Mouse (Mus musculus) heart, adult 9 months (tissue): ENCODE results near the gene Fnbp1.

Source experiments
- DNase-seq, 2 experiments: peaks; one replicate each; pipeline ENCODE4 v3.0.0; 2022; ENCODE audit warnings: low spot score in 2 of 2

The Fnbp1 gene

GRCm38 (mm10) chr2:31096119-31096518 is 45.7 kb downstream of the Fnbp1 start:
- no peak for DNase-seq

GRCm38 (mm10) chr2:31094565-31094964 is 47.2 kb downstream of the Fnbp1 start:
- no peak for DNase-seq

GRCm38 (mm10) chr2:31092939-31093338 is 48.9 kb downstream of the Fnbp1 start:
- DNase-seq: no peak

GRCm38 (mm10) chr2:31091182-31091581 is 50.6 kb downstream of the Fnbp1 start:
- DNase-seq: no peak

DNA sequence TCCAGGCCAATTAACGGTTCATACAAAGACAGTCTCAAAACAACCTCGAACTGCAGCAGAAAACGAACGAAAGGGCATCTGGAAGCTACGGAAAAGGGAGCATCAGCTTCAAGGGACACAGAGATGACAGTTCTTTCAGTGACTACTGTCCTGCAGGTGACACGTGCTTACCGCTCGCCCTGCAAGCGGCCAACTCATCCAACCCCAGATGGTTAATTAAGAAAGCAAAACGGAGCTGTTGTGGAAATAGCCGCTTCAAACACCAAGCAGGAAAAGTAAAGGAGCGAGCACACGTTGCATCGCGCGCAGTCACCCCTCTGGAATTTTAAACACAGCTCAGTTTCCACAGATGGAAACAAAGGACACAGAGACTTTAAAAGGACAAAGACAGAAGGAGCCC is 52.2 kb downstream of the Fnbp1 start:
- no peak for DNase-seq

DNA sequence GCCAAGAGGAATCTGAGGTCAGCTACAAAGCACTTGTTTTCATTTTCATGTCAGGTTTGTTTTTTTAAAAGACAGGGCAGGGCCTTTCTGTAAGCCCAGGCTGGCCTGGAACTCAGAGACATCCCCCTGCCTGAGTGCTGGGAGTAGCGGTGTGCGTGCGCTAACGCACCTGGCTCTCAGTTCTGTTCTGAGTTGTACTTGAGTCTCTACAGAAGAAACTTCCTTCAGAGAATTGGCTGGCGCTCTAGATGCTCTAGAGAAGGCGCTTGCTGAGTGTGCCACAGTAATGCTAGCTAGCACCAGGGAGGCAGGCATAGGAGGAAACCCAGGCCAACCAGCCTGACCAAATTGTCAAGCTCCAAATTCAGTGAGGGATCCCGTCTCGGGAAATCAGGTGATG is 52.9 kb downstream of the Fnbp1 start:
- DNase-seq: no peak

GRCm38 (mm10) chr2:31087663-31088661 is 53.8 kb downstream of the Fnbp1 start:
- DNase-seq: peak; percentile 57 to 67

DNA sequence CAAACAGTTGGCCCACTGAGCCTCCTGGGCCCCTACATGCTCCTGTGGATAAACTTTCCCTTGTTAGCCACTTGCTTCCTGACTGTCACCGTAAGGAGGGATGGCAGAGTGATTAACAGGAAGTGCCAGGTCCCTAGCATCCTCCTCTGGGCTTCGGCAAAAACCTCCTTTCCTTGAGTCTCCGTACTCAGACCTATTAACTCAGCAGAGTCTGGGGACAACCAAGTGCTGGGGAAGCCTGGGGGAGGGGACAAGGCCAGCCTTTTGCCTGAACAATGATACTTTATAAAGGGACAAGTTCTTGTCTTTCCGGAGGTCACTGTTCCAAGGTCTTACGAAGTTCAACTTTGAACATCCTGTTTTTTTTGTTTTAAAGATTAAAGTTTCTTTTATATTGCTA is 54.7 kb downstream of the Fnbp1 start:
- DNase-seq: no peak

- no peak for DNase-seq
Measured at GRCm38 (mm10) chr2:31086543-31086942, 55.3 kb downstream of the Fnbp1 start.

DNA sequence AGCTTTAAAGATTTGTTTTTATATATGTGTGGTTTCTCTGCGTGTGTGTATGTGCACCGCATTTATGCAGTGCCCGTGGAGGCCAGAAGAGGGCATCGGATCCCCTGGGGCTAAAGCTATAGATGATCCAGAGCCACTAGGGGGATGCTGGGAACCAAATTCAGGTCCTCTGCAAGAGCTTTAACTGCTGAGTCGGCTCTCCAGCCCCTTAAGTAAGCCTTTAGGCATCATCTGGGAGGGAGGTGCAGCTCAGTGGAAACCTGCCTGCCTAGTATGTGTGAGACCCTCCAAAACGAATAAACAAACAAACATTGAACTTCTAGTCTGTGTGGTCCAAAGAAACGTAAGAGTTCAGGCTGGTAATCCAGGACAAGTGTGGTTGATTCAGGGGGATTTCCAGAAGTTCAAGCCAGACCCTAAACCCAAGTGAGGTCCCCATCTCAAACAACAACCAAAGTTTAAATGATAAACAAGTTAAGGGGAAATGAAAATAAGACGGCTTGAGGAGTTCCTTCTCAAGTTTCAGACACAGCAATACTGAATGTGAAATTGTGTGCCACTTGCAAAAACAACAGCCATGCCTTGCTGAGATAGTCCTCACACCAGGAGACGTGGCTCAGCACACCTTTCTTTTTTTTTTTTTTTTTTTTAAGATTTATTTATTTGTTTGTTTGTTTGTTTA is 57.5 kb downstream of the Fnbp1 start:
- DNase-seq: no peak

DNA sequence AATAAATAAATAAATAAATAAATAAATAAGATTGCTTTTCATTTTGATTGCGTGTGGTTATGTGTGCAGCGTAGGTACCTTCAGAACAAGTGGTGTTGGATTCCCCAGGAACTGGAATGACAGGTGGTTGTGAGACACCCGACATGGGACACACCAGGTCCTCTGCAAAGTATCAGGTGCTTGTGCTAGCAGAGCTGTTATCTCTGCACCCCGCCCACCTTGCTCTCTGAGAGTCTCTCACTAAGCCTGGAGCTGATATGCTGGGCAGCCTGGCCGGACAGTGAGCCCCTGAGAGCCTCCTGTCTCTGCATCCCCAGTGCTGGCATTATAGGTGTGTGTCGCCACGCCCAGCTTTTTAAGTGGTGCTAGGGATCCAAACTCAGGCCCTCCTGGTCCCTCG is 58.4 kb downstream of the Fnbp1 start:
- no peak for DNase-seq

- peak in 1 of 2 experiments; percentile 42 for DNase-seq
Measured at GRCm38 (mm10) chr2:31082639-31083038, 59.2 kb downstream of the Fnbp1 start.

DNA sequence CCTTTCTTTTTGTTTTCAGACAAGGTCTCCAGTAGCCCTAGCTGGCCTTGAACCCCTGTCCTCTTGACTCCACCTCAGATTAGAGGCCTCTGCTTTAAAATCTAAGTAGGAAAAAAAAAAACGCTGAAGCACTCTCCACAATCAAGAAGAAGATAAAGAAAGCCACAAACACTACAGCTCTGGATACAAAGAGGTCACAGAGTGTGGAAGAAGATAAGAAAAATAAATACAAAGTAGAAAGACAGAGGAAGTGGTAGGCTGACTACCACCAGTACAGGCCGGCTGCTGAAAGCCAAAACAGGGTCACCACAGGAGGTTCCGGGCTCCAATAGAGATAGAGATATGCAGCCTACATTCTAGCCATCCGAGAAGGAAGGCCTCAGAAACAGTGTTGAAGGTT is 60.5 kb downstream of the Fnbp1 start:
- DNase-seq: no peak

DNA sequence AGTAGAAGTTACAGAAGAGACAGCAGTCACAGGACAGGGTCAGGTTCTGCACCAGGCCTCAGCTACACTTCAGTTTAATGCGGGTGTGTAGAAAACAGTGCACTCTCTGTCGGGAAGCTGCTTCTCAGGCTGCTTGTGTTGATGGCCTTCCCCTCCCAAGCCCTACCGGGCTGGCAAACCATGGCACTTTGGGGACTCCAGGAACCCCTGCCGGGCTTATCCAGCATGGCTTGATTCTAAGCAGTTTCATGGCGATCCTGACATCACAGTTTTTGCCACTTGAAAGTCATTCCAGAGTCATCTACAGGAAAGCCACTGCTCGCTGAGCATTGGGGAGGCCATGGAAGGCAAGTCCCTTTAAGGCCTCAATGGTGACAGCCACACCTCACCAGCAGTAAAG is 62.7 kb downstream of the Fnbp1 start:
- DNase-seq: no peak

DNA sequence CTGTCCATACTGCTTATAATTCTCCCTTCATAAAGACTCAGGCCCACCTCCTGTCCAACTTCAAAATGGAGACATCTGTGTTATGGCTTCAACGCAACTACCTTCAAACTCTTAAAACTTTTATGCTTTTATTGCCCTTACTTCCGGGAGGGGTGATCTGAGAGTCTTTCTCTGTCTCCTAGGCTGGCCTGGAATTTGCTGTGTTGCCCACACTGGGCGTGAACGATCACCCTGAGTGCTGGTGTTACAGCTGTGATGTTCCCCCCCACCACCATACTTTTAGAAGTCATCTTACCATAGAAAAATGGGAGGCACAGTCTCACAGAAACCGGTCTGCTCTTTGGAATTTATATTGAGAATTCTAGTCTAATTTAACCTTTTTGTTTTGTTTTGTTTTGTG is 64.2 kb downstream of the Fnbp1 start:
- DNase-seq: no peak

DNA sequence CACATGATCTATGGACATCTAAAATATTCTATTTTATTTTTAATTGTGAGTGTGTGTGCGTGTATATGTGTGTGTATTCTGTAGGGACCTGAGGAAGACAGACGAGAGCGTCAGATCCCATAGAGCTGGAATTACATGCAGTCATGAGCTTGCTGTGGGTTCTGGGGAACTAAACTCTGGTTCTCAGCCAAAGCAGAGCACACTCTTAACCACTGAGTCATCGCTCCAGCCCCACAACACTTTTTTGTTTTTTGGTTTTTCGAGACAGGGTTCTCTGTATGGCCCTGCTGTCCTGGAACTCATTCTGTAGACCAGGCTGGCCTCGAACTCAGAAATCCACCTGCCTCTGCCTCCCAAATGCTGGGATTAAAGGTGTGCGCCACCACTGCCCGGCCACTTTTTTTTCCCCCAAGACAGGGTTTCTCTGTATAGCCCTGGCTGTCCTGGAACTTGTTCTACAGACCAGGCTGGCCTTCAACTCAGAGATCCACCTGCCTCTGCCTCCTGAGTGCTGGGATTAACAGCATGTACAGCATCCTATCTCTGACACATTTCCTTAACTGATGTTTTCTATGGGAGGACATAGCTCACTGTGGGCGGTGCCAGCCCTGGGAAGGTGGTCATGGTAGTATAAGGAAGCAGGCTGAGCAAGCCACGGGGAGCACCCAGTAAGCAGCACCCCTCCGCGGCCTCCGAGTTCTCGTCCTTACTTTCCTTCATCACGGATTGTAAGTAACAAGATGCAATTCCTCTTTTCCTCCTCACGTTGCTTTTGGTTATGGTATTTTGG is 65.3 kb downstream of the Fnbp1 start:
- no peak for DNase-seq

DNA sequence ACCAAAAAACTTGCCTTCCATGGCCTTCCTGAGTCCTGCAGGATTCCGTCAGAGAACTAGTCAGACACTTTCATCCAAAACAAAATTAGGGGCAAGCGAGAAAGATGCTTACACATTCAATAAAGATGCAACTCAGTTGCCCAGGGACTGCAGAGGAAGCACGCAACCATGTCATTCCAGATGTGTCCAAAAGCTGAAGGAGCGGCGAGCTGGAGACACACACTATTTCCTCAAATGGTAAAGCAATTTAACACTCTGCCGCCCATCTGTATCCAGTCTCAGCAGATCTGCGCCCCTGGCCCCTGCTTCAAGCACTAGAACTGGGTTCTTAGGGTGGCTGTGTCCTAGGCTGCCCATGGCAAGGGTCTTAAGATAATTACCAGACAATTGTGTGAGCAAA is 66.0 kb downstream of the Fnbp1 start:
- DNase-seq: no peak

- no peak for DNase-seq
Measured at GRCm38 (mm10) chr2:31075168-31075567, 66.6 kb downstream of the Fnbp1 start.

DNA sequence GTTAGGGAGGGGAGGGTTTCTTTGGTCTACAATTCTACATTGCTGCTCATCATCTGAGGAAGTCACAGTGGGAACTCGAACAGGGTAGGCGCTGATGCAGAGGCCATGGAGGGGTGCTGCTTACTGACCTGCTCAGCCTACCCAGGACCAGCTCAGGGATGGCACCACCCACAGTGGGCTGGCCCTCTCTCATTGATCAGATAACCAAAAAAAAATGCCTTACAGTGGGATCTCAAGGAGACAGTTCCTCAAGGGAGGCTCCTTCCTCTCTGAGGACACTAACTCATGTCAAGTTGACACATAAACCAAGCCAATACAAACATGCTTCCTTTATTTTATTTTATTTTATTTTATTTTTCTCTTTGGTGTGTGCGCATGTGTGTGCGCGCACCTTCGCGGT is 72.3 kb downstream of the Fnbp1 start:
- DNase-seq: no peak

- DNase-seq: no peak
Measured at GRCm38 (mm10) chr2:31069114-31069445, 72.7 kb downstream of the Fnbp1 start.

DNA sequence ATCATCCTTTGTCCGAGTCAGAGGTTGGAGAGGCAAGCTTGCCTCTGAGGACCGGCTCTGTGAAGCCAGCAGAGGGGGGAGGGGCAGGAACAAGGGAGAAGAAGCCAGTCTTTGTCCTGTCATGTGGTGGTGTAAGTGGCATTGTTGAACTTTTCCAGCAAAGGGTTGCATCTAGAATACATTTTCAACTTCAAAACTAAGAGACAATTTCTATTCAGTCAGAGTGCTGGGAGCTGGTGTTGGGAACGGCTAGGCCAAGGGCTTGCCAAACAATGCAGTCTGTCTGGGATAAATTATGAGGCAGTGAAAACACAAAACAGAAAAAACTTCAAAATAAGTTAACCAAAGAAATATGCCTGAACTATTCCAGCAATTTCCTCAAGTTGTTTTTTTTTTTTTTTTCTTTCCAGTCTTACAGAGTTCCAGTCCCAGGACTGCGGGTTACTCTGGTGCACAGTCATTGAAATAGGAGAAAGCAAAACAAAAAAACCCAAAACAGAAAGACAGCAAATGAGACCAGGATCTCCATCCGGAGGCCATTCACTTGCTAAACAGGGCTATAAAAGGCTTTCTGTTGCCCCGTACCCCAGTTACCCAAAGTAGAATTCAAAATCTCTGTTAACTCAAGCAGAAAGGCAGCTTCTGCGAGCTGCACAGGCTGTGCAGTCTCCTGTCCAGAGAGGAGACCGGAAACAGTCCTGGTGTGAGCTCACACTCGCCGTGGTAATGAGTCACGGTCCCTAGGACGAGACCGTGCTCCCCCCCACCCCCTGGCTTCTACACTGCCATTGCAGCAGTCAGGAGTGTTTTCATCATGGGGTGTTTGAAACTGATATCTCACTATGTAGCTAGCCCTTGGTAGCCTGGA is 73.3 kb downstream of the Fnbp1 start:
- DNase-seq: peak; percentile 43 to 49
